Mouse (Mus musculus) lung, postnatal 10 days (tissue): Measurements from ENCODE around the gene Kctd11.

Source experiments
- DNase-seq: peaks from one replicate; pipeline ENCODE4 v3.0.0; 2021

Gene Kctd11

GRCm38 (mm10) chr11:69912716-69913530 is 31.7 kb upstream of the Kctd11 start:
- DNase-seq, result peak; percentile 59

- DNase-seq, result no peak
Measured at GRCm38 (mm10) chr11:69911701-69912100, 30.5 kb upstream of the Kctd11 start.

- DNase-seq, result no peak
Measured at GRCm38 (mm10) chr11:69910781-69911560, 29.8 kb upstream of the Kctd11 start.

- no peak for DNase-seq
Measured at GRCm38 (mm10) chr11:69910177-69910576, 29.0 kb upstream of the Kctd11 start.

GRCm38 (mm10) chr11:69909174-69909573 is 28.0 kb upstream of the Kctd11 start:
- DNase-seq, result no peak

GRCm38 (mm10) chr11:69908645-69909044 is 27.4 kb upstream of the Kctd11 start:
- DNase-seq, result no peak

GRCm38 (mm10) chr11:69904311-69904710 is 23.1 kb upstream of the Kctd11 start:
- no peak for DNase-seq

GRCm38 (mm10) chr11:69902972-69903371 is 21.8 kb upstream of the Kctd11 start:
- DNase-seq, result no peak

- DNase-seq, result no peak
Measured at GRCm38 (mm10) chr11:69901993-69902392, 20.8 kb upstream of the Kctd11 start.

GRCm38 (mm10) chr11:69901406-69901846 is 20.2 kb upstream of the Kctd11 start:
- peak; percentile 97 for DNase-seq

GRCm38 (mm10) chr11:69900471-69901405 is 19.5 kb upstream of the Kctd11 start, which contains the start of the genes 2810408A11Rik and Neurl4:
2810408A11Rik (minus strand) TSS chr11:69900987.
Neurl4 (plus strand) TSS chr11:69901072.
- DNase-seq, result peak; percentile 96

- no peak for DNase-seq
Measured at GRCm38 (mm10) chr11:69899870-69900269, 18.7 kb upstream of the Kctd11 start.

- DNase-seq, result no peak
Measured at GRCm38 (mm10) chr11:69895291-69895690, 14.1 kb upstream of the Kctd11 start, which contains the start of gene Acap1. Acap1 (minus strand) TSS chr11:69895539.

- no peak for DNase-seq
Measured at GRCm38 (mm10) chr11:69894671-69895070, 13.5 kb upstream of the Kctd11 start.

- DNase-seq, result no peak
Measured at GRCm38 (mm10) chr11:69891482-69891881, 10.3 kb upstream of the Kctd11 start.

- DNase-seq, result no peak
Measured at GRCm38 (mm10) chr11:69886907-69887635, 5.9 kb upstream of the Kctd11 start.

- DNase-seq, result no peak
Measured at GRCm38 (mm10) chr11:69884663-69885062, 3.5 kb upstream of the Kctd11 start.

GRCm38 (mm10) chr11:69884240-69884639 is 3.0 kb upstream of the Kctd11 start:
- DNase-seq, result peak; percentile 35

GRCm38 (mm10) chr11:69883527-69884151 is 2.4 kb upstream of the Kctd11 start:
- no peak for DNase-seq

- DNase-seq, result peak; percentile 51
Measured at GRCm38 (mm10) chr11:69883066-69883465, 1.9 kb upstream of the Kctd11 start.
